Mouse (Mus musculus): ENCODE results near the gene Hinfp.

Gene Hinfp

DNA sequence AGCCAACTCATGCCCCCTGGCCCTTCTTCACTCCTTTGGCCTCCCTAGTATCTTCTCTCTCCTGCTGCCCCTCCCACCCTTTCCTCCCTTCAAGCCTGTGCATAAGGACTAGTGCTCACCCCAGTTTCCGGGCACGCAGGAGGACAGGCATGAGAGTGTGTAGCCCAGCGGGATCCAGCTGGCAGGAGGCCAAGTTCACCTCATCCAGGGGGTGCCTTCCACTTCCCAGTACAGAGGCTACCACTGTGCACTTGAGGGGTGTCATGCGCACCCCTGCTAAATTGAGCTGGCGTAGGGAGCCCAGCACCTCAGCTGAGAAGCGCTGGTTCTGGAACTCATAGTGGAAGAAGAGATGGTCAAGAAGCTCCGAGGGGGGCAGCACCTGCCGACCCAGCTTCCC lies 49.3 kb downstream of the Hinfp start:
- no peak for DNase-seq (ENCODE audit: low read depth)

DNA sequence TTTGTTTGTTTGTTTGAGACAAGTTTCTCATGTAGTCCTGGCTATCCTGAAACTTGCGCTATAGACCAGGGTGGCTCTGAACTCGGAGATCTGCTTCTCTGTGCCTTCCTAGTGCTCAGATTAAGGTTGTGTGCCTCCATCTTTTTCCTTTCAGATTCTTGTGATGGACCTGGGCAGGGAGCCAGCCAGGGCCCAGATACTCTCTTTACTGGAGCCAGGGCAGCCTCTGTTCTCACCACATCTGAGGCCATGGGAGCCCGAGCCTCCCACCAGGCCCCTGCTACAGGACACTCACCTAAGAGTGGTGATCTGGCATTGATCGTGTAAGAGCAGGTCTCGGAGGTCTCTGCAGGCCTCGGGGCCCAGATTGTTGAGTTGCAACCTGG lies 50.3 kb downstream of the Hinfp start:
- DNase-seq (ENCODE audit: low read depth) = no peak

DNA sequence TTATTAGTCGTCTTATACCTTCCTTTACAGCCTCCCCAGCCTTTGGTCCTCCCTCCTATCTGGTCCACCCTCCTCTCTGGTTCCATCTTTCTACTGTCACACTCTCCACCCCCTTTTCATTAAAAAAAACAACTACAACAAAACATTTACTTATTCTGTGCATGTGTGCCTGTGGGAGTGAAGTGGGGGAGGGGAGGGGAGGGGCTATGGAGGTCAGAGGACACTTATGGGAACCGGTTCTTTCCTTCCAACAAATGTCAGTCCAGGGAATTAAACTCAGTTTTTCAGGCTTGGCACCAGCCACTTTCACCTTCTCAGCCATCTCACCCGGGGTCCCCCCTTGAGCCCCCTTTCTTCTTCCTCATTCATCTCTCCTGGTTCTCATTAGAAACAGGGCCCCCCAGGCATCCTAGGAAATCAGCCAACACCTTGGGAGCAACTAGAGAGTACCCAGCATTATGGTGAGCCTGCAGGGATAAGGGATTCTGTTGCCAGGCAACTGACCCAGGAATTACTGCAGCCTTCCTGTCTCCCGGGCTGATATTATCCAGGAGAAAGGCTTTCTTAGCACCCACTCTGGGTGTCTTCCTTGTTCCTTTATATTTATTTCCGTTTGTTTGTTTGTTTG lies 50.8 kb downstream of the Hinfp start:
- no peak for DNase-seq (ENCODE audit: low read depth)

DNA sequence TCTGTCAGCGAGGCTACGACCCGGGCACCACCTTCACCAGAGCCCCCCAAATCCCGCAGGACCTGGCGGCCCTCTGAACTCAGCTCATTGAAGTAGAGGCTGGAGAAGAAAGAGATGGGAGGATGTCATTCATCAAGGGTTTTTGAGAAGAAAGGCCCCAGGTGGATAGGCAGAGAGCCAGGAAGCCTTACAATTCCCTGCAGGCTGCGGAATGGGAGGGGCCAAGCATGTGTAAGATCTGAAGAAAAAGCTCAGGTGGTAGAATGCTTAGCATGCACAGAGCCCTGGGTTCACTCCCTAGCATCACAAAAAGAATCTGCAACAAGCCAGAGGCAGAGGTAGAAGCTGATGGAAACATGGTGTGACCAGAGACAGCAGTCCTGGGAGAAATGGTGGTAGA lies 52.0 kb downstream of the Hinfp start:
- DNase-seq (ENCODE audit: low read depth) = no peak

DNA sequence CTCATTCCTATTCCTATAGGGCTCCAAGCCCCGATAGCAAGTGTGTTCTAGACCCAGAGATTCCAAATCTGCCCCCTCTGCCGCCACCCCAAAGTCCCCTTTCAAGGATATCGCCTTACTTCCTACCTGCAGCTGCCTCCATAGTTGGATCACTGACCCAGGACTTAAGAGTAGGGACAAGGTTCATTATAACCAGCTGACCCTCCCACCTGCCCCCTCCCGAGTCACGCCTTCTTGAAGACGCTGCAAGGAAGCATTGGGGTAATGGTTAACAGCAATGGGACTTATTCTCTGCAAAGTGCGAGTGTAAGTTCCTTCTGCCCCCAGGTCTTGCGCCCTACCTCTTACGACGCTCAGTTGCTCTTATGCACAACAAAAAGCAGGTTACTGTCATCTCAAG lies 54.2 kb downstream of the Hinfp start, which contains the start of gene Pdzd3:
Gene Pdzd3 (minus strand): TSS at position 158 of the 400 bp plus-strand sequence.
- no peak for DNase-seq (ENCODE audit: low read depth)

DNA sequence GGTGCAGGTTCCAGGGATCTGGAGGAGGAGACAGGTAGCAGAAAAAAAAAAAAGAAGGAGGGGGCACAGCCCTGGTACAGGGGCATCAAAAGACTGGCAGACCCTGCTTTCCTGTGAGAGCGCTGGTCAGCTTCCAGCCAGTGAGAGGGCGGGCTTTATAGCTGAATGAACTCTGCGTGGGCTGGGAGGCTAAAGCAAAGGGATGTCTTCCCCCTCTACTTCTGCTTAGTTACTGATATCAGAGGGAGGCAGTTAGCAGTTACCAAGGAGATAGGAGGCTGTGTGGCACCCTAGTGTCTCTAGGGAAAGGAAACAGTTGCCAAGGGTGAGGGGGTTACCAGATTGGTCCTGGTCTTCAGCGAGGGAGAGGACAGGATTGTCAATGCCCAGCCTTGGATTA lies 55.0 kb downstream of the Hinfp start:
- no peak for DNase-seq (ENCODE audit: low read depth)

DNA sequence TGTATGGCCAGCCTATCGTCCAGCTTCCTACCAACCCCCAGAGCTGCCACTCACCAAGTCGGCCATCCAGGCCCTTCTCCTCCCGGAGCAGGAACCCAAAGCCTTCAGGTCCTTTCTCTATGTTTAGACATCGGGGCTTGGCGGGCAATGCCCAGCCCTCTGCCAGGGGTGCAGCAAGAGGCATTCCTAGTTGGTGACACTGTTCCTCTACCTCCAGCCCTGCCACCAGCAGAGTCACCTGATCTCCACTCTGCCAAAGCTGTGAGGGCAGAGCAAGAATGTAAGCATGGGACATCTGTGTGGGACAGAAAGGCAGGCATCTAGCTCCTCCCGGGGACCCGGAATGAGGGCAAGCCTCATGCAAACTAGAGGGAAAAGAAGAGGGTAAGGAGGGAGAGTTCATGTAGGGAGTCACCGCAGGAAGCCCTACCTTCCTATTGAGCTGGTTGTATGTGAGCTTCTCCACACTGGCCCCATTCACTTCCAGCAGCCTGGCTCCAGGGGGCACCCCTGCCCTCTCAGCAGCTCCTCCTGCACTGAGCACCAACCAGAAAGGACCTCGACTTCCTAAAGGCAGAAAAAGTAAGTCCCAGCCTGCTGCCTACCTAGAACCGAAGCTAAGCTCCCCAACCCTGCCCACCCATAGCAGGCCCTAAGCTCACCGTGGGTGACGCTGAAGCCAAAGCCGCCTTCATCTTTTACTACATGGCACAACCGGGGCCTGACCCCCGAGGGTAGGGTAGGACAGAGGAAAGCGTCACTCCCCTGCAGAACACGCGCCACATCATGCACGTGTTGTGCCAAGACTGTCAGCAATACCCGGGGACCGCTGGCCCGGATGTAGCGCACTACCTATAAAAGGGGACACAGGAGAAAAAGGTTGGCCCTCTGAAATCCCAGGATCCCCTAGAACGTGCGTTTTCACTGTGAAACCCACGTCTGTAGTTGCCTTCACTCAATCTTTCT lies 56.0 kb downstream of the Hinfp start:
- DNase-seq (ENCODE audit: low read depth) = peak; percentile 67

DNA sequence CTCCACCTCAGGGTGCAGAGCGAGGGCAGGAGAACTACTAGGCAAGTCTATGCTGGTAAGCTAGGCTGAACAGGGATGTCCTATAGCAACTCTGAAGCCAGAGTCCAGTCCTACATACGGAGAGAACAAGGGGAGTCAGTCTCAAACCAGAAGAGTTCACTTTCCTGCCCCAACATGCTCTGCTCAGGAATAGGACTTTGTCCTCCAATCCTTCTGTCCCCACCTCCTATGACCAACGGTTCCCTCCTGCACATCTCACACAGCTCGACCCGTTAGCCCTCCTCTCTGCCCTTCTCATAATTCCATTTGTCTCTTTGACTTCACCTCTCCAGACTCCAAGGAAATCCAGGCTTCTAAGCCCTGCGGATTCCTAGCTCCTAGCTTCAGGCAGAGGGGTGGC lies 57.6 kb downstream of the Hinfp start:
- DNase-seq (ENCODE audit: low read depth) = no peak

DNA sequence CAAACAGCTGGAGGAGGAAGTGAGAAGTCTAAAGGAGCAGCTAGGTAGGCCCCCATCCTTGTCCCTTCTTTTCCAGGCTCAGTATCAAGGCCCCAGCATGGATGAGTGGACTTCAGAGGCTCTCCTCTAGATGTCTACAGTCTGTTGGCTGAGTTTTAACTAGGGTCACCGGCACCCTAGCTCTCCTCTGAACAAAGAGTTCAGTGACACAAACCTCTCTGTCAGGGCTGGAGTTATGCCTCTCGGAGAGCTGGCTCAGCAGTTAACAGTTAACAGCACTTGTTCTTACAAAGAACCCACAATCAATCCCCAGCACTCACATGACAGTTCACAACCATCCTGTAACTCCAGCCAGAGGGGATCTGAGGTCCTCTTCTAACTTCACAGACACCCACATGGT lies 61.9 kb downstream of the Hinfp start:
- no peak for DNase-seq (ENCODE audit: low read depth)

Measured in NIH3T3 (cell line).